Mouse (Mus musculus) megakaryocyte progenitor cell, adult 5-6 weeks (primary cell): ENCODE results near the gene Zfp618. TPM values are rescaled to one million over a fixed set of nuclear protein-coding genes. Genes with fewer than 3 reads are reported as not detected.
A peak's percentile ranks its signal among the peaks of the same experiment; 100 is the strongest.

ENCODE experiments used
- ATAC-seq: replicated peaks from 2 replicates; pipeline ENCODE4 v1.8.0; 2016; ENCODE audit warnings: mild to moderate bottlenecking, moderate TSS enrichment, inconsistent platforms; ENCODE audit not compliant: poor library complexity
- total RNA-seq, 2 experiments: library from RNA; stranded (forward) in 1 of 2; stranded (reverse) in 1 of 2; fragments of 157-497, 149-512 nt in 1 of 2; fragments of 200-1000 nt in 1 of 2; gene quantifications; 2 replicates each; pipeline versions ENCODE4 v1.2.3 to v1.2.4; 2015 to 2017

The Zfp618 gene
- total RNA-seq, 2 experiments from 2014 or later, result 0.08 to 0.20 TPM

DNA sequence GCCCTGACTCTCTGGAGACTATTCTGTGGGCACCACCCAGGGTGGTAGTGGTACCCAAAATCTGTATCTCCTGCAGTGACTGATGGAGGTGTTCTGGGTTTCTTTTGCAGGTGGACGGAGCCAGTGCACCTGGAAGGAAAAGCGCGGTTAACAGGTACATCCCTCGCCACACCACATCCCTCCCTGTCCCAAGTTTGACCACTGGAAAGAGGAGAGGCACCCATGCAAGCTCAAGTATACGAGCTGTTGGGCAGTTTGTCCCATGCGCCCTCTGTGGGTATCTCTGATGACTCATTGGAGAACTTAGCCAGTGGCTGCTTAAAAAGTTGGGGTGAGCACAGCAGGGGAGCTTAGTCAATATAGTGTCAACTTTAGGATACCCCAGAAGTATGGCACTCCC, 96.0 kb downstream of the Zfp618 start:
- ATAC-seq, result no peak

DNA sequence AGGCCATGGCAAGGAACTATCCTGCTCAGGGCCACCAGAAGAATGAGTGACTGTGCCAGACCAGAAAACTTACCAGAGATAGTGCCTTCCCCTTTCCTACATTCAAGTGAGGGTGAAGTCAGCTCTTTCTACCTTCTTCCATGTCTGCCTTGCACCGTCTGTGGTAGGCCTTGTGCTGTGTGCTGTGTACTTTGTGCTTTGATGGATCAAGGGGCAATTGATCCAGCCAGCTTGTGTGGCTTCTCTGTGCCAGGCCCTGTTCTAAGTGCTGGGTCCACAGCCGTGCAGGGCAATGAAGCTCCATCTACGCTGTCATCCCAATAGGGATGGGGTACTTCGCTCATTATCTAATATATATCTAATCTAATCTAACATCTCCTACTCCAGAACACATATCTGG, 98.0 kb downstream of the Zfp618 start:
- no peak for ATAC-seq

- ATAC-seq, result no peak
Observed at GRCm38 (mm10) chr4:63064911-63065310, 99.5 kb downstream of the Zfp618 start.

DNA sequence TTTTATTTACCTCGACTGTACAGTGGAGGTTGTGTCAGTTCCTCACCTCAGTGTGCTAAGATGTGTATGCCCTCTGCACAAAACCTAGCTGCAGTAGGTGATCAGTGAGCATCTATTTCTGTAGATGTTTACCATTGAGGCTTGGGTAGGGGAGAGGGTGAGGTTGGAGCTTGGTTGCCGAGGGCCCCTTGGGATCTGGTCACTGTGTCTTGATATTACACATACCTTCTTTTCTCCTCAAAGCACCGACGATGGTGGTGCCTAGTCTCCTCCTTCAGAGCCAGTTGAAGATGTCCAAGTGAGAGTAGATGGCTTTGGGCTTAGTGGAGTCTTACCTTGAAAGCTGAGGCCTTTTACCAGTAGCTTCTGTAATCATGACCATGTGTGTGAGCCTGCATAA, 101.4 kb downstream of the Zfp618 start:
- no peak for ATAC-seq

DNA sequence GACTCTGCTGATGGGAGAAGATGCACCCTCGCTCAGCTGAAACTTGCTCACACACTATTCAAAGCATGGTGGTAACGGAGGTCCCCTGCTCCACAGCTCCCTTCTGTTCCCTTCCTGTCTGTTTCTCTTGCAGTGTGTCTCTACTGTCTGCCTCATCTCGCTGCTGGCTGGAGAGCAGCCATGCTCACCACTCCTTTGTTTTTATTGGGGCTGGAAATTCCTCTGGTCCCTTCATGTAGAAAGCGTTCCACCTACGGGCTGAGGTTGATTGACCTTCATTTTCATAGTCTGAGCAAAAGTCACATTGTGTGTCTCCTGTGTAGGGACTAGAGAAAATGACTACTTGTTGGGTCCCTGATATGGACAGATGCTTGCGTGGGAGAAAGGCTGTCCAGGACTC, 102.4 kb downstream of the Zfp618 start:
- ATAC-seq, result no peak

GRCm38 (mm10) chr4:63068499-63069175, 103.3 kb downstream of the Zfp618 start:
- ATAC-seq, result no peak

GRCm38 (mm10) chr4:63071413-63072260, 106.3 kb downstream of the Zfp618 start:
- ATAC-seq, result no peak

DNA sequence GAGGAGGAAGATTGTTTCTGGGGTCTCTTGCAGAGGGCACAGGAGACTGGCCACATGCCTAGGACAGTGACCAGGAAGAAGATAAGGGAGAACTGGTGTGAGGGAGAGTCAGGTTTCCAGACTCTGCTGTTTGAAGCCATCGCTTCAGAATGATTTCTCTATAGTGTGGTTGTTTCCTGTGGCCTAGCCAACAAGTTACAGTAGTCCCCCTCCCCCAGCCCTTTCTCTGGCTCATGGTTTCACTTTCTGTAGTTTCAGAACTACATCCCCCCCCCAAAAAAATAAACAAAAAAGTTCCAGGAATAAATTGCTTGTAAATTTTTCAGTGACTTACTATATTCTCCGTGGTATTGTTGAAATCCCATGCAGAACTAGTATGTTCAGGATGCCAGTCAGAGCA, 107.8 kb downstream of the Zfp618 start:
- ATAC-seq, result no peak

GRCm38 (mm10) chr4:63079159-63079558, 113.8 kb downstream of the Zfp618 start:
- ATAC-seq, result no peak

GRCm38 (mm10) chr4:63084473-63084889, 119.1 kb downstream of the Zfp618 start:
- no peak for ATAC-seq

DNA sequence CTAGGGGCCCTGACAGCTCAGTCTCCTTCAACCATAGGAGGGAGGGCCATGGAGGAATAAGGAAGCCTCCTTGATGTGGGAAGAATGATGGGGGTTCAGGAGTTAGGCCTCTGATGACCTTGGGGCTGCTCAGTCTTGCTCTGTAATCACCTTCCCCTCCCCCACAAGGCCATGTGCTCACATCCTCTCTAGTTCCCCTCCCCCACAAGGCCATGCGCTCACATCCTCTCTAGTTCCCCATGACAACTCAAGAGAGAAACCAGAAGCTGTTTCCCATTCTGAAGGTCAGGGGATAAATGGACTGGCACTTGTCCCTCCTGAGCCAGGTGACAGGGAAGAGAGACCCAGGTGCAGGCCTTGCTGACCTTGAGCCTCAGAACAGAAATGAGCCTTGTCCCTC, 124.1 kb downstream of the Zfp618 start:
- peak; percentile 62 for ATAC-seq

DNA sequence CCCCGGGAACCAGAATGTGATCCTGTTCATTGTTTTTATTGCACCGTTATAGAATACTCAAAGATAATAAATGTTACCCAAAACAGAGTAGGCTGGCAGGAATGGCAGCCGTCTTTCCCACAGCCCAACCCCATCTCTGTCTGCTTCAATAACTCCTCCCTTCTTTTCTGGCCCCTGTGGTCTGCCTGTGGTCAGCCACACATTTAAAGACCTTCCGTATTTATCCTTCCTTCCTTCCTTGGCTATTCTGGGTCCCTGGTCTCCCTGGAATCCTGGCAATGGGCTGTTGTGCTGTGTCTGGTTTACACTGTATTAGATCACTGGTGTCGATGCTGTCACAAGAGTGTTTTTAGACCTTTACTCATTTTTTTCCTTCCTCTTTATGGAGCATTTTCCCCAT, 125.8 kb downstream of the Zfp618 start:
- ATAC-seq, result peak; percentile 83

- no peak for ATAC-seq
Observed at GRCm38 (mm10) chr4:63097603-63098002, 132.2 kb downstream of the Zfp618 start.

DNA sequence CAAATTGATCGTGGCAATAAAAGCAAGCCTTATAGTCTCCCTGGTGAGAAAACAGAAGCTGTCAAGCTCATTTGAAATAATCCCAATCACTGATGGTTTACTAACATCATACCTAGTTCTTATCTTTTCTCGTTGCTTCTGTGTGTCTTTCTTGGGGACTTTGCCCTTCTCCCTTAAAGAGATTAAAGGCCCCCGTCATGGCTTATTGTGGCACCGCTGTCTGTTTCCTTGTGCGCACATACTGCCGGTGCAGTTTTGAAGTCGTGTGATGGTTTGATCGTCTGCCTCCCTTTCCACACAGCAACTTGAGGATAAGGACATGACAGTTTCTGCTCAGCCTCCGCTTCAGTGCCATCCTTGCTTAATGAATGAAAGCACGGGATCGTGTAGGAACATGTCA, 135.1 kb downstream of the Zfp618 start:
- ATAC-seq, result no peak

DNA sequence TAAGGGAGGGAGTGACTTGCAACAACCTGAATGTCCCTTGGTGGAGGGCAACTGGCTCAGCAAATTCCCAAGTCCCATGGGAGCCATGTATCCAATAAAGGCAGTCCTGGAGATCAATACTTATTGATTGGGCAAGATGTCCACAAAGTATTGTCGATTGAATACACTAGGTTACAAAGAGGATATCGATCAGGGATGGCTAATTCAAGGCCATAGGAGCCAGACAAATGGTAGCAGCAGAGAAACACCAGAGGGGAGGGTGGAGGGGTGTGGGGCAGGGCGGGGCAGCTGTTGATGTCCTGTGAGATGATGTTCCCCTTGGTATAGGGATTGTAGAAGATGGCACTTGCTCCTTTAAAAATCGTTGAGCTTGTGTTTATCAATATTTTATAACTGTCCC, 136.7 kb downstream of the Zfp618 start:
- ATAC-seq, result no peak

GRCm38 (mm10) chr4:63105651-63106050, 140.3 kb downstream of the Zfp618 start:
- no peak for ATAC-seq

- peak; percentile 89 for ATAC-seq
Observed at GRCm38 (mm10) chr4:63118639-63119437, 153.5 kb downstream of the Zfp618 start.

DNA sequence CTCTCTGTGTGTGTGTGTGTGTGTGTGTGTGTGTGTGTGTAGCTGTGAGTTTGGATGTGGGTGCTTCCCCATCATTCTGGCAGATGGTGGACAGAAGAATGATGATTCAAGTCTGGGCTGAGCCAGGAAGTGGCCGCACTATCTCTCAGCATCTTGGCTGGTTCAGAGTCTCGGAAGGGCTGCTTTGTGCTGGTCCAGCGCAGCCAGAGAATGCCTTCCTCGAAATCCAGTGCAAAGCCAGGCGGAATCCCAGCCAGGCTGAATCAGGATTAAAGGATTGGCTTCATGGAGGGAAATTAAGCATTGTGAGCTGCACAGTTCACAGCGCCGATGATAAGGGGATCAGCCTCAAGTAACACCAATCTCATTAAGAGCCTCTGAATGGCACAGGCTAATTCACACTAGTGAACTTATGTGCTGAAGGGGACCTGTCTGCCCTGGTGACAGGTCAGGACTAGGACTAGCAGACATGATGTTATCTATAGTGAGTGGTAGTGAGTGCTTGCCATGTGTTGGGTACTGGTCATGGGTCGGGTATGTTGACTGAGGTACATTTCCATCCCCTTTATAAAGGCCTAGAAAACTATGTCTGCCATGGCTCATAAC, 159.6 kb downstream of the Zfp618 start:
- no peak for ATAC-seq

GRCm38 (mm10) chr4:63129891-63130624, 164.7 kb downstream of the Zfp618 start:
- no peak for ATAC-seq

- no peak for ATAC-seq
Observed at GRCm38 (mm10) chr4:63147268-63147667, 181.9 kb downstream of the Zfp618 start.
